Mouse (Mus musculus): ENCODE data around the gene Fgr. TPM values are rescaled to one million over a fixed set of nuclear protein-coding genes. Genes with fewer than 3 reads are reported as not detected.

Gene Fgr
- total and polyA plus RNA-seq, 2 experiments from 2014 or later: 0.19 to 0.33 TPM

DNA sequence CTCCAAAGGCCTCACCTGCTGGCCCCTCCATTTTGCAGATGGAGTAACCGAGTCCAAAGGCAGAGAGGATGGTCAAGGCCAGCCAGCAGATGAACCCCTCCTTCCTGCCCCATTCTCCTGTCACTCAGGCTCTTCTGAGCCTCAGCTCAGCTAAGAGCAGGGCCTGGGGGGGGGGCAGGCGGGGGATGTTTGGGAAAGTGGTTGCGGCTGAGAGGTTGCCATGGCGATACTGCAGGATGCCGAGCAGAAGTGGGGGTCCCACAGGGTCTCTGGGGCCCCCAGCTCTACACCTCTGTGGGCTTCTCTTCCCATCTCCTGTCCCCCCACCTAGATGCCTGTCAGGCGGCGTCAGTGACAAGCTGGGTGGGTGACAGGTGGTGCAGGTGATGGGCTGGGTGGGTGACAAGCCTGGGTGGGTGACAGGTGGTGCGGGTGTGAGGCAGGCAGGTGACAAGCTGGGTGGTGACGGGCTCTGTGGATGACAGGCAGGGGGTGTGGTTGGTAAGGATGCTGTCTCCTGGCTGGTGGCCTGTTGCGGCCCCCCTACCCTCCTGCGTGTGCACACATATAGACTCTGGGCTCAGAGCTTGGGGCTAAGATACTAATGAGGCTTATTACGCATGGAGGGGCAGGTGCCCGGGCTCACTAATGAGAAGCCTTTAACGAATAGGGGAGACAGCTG is 49.2 kb downstream of the Fgr start:
- Histone ChIP-seq H3K36me3 (ENCODE audit: insufficient read depth, low read length) (peaks cover 8% of the 10 kb centered on the region), H3K4me1 (ENCODE audit: insufficient read depth, low read length) (peaks cover 36% of the 10 kb centered on the region; the same call in 1 of the 2 replicates), H3K27me3 (ENCODE audit: insufficient read depth, low read length) (no peaks in the 10 kb centered on the region), H3K4me3 (ENCODE audit: low read depth, low read length) (peak overlapping the region; percentile 8; the same call in 1 of the 2 replicates), H3K9ac (replicated peaks; ENCODE audit: low read length, poor library complexity, severe bottlenecking) (no peak overlapping the region; the same call in 1 of the 2 replicates), H3K4me2 (ENCODE audit: low read depth, low read length, poor library complexity, severe bottlenecking) (peak overlapping the region; percentile 41), H3K27ac (ENCODE audit: low read depth, low read length) (peak overlapping the region; percentile 48; the same call in 1 of the 2 replicates), H3K9me3 (ENCODE audit: low read length) (no peaks in the 10 kb centered on the region)
- DNase-seq (ENCODE audit: low spot score) (no peak), ATAC-seq (ENCODE audit: low FRiP score) (peak; percentile 45)
- no peak for TF ChIP-seq CTCF (IDR thresholded peaks at IDR 0.05)
- WGBS: 17% methylated on average over 13 of the region's 14 CpGs

DNA sequence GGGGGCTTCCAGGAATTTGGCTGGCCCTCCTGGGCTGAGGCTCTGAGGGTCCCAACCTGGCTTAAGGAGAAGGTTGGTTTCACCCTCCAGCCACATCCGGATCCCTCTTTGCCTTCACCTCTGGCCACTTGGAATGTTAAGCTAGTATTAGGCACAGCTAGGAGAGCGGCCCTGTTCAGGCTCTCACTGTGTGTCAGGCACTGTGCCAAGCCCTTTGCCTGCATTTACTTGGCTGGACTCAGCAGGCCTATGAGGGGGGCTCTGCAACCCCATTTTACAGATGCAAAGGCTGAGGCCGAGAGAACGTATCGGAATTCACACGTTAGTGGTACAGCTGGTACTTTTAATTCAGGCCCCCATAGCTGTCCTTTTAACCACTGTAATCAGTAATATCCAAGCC is 49.7 kb downstream of the Fgr start:
- H3K4me2 ChIP-seq (ENCODE audit: low read depth, low read length, poor library complexity, severe bottlenecking): no peak overlapping the region
- ATAC-seq (ENCODE audit: low FRiP score): no peak

GRCm38 (mm10) chr4:133024404-133024803 is 50.5 kb downstream of the Fgr start:
- H3K9ac ChIP-seq (replicated peaks; ENCODE audit: low read length, poor library complexity, severe bottlenecking): no peak overlapping the region

More for the DNA sequence above, 49.7 kb downstream of the Fgr start:
- 61% methylated on average over 6 of the region's 6 CpGs for WGBS
- no peak for DNase-seq (ENCODE audit: low spot score)
- Histone ChIP-seq H3K4me1 (ENCODE audit: insufficient read depth, low read length) (peaks cover 36% of the 10 kb centered on the region; the same call in 1 of the 2 replicates), H3K4me3 (ENCODE audit: low read depth, low read length) (no peak overlapping the region), H3K27ac (ENCODE audit: low read depth, low read length) (peak overlapping the region; percentile 48; the same call in 1 of the 2 replicates), H3K9me3 (ENCODE audit: low read length) (no peaks in the 10 kb centered on the region), H3K36me3 (ENCODE audit: insufficient read depth, low read length) (peaks cover 8% of the 10 kb centered on the region), H3K27me3 (ENCODE audit: insufficient read depth, low read length) (no peaks in the 10 kb centered on the region), H3K9ac (replicated peaks; ENCODE audit: low read length, poor library complexity, severe bottlenecking) (no peak overlapping the region)
- no peak for TF ChIP-seq CTCF (IDR thresholded peaks at IDR 0.05)

DNA sequence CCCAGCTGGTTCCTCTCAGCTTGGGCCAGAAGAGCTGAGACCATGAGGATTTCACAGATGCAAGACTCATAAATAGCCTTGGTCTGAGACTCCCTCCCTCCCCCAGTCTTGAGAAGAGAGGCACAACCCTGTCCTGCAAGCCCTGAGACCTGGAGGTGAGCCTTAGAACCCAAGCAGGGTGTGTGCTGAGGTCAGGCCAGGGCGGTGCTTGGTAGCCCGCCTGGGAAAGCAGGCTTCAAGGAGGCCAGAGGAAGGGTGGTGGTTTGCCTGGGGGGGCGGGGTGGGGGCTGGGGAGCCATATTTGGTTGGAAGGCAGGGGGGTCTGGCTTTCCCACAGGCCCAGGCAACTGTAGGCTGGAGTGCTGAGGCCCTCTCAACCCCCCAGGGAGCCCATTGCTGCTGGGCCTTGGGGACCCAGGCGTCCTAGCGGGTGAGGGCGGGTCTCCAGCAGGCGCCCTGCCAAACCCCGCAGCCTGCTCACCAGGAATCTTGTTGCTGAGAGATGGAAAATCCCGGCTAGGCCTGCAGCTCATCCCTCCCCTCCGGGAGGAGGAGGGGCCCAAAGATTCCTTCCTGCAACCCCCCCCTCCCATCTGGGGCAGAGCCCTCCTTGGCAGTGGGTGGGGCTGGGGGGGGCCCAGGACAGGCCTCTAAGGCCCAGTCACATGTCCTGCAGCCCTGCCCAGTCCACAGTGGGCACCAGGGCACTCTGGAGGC is 51.2 kb downstream of the Fgr start:
- DNase-seq (ENCODE audit: low spot score): no peak

More at GRCm38 (mm10) chr4:133024404-133024803, 50.5 kb downstream of the Fgr start:
- no peaks in the 10 kb centered on the region for H3K27me3 ChIP-seq (ENCODE audit: insufficient read depth, low read length)
- 13% methylated on average over 4 of the region's 4 CpGs for WGBS
- no peak overlapping the region for H3K4me2 ChIP-seq (ENCODE audit: low read depth, low read length, poor library complexity, severe bottlenecking)
- peaks cover 36% of the 10 kb centered on the region; the same call in 1 of the 2 replicates for H3K4me1 ChIP-seq (ENCODE audit: insufficient read depth, low read length)
- no peak for DNase-seq (ENCODE audit: low spot score)
- H3K27ac ChIP-seq (ENCODE audit: low read depth, low read length): 0 out of 2 replicates have a peak overlapping the region, but pooled peaks have one; percentile 28
- no peaks in the 10 kb centered on the region for H3K9me3 ChIP-seq (ENCODE audit: low read length)
- H3K36me3 ChIP-seq (ENCODE audit: insufficient read depth, low read length): peaks cover 8% of the 10 kb centered on the region
- ATAC-seq (ENCODE audit: low FRiP score): no peak
- H3K4me3 ChIP-seq (ENCODE audit: low read depth, low read length): no peak overlapping the region
- TF ChIP-seq CTCF (IDR thresholded peaks at IDR 0.05): no peak

GRCm38 (mm10) chr4:133026272-133026671 is 52.4 kb downstream of the Fgr start:
- Histone ChIP-seq H3K36me3 (ENCODE audit: insufficient read depth, low read length) (peaks cover 6% of the 10 kb centered on the region; the same call in 1 of the 2 replicates), H3K27ac (ENCODE audit: low read depth, low read length) (peak overlapping the region; percentile 32; the same call in 1 of the 2 replicates), H3K9ac (replicated peaks; ENCODE audit: low read length, poor library complexity, severe bottlenecking) (no peak overlapping the region), H3K4me2 (ENCODE audit: low read depth, low read length, poor library complexity, severe bottlenecking) (no peak overlapping the region), H3K4me1 (ENCODE audit: insufficient read depth, low read length) (peaks cover 32% of the 10 kb centered on the region; the same call in 1 of the 2 replicates), H3K9me3 (ENCODE audit: low read length) (no peaks in the 10 kb centered on the region), H3K4me3 (ENCODE audit: low read depth, low read length) (no peak overlapping the region), H3K27me3 (ENCODE audit: insufficient read depth, low read length) (no peaks in the 10 kb centered on the region)
- no peak for TF ChIP-seq CTCF (IDR thresholded peaks at IDR 0.05)
- DNase-seq (ENCODE audit: low spot score): no peak
- no peak for ATAC-seq (ENCODE audit: low FRiP score)
- 66% methylated on average over 10 of the region's 10 CpGs for WGBS

More for the DNA sequence above, 51.2 kb downstream of the Fgr start:
- Histone ChIP-seq H3K4me1 (ENCODE audit: insufficient read depth, low read length) (peaks cover 36% of the 10 kb centered on the region; the same call in 1 of the 2 replicates), H3K4me2 (ENCODE audit: low read depth, low read length, poor library complexity, severe bottlenecking) (no peak overlapping the region; the same call in 1 of the 2 replicates), H3K27me3 (ENCODE audit: insufficient read depth, low read length) (no peaks in the 10 kb centered on the region), H3K9me3 (ENCODE audit: low read length) (no peaks in the 10 kb centered on the region), H3K9ac (replicated peaks; ENCODE audit: low read length, poor library complexity, severe bottlenecking) (no peak overlapping the region), H3K27ac (ENCODE audit: low read depth, low read length) (0 out of 2 replicates have a peak overlapping the region, but pooled peaks have one; percentile 38), H3K4me3 (ENCODE audit: low read depth, low read length) (no peak overlapping the region), H3K36me3 (ENCODE audit: insufficient read depth, low read length) (peaks cover 8% of the 10 kb centered on the region)
- no peak for ATAC-seq (ENCODE audit: low FRiP score)
- no peak for TF ChIP-seq CTCF (IDR thresholded peaks at IDR 0.05)
- 5% methylated on average over 8 of the region's 10 CpGs for WGBS

Measured in midbrain, postnatal 0 days (tissue).